Mouse (Mus musculus) brain, embryonic 14.5 days (tissue): ENCODE measurements around the gene 1110004F10Rik.

ENCODE experiments used
- CTCF ChIP-seq: fragments of 200-500 bp; IDR thresholded peaks from 2 replicates; pipeline ENCODE4 v1.5.1; 2012; ENCODE audit warnings: inconsistent platforms, mild to moderate bottlenecking, moderate library complexity, borderline replicate concordance; ENCODE audit not compliant: insufficient read depth, insufficient read length; ENCODE audit errors: extremely low read depth
- POLR2A ChIP-seq: fragments of 200-500 bp; IDR thresholded peaks from 2 replicates; pipeline ENCODE4 v1.6.1; 2012; ENCODE audit warnings: mild to moderate bottlenecking, inconsistent platforms, borderline replicate concordance; ENCODE audit not compliant: poor library complexity, insufficient read depth, insufficient read length, severe bottlenecking; ENCODE audit errors: extremely low read depth

- TF ChIP-seq POLR2A (no peak), CTCF (no peak)
These were observed 90.2 kb downstream of the 1110004F10Rik start for GRCm38 (mm10) chr7:116129374-116129773.
